Mouse (Mus musculus) heart, postnatal 0 days (tissue): ENCODE measurements at regions not wholly inside any gene's neighbourhood (a gene's known extent, or its start where the extent isn't known, plus 50 kb on each side); places are given as distances from the start of the nearest gene placed in this dataset.

Source experiments
- CTCF ChIP-seq: IDR thresholded peaks from 2 replicates; pipeline ENCODE4 v1.5.1; 2016; ENCODE audit warnings: antibody characterized with exemption, control low read depth, low read depth
- EP300 ChIP-seq: IDR thresholded peaks from 2 replicates; pipeline ENCODE4 v1.6.1; 2016; ENCODE audit warnings: antibody characterized with exemption, low read depth

- TF ChIP-seq EP300 (no peak), CTCF (no peak)
These were observed 520.2 kb upstream of the Mki67 start for GRCm38 (mm10) chr7:136236391-136236790.
